Mouse (Mus musculus) stomach, postnatal 0 days (tissue): ENCODE results near the gene Klf5.

Experiments
- CTCF ChIP-seq: IDR thresholded peaks from 2 replicates; pipeline ENCODE4 v1.5.1; 2016; ENCODE audit warnings: antibody characterized with exemption, low read depth, mild to moderate bottlenecking, moderate library complexity
- EP300 ChIP-seq: optimal IDR thresholded peaks from 2 replicates; pipeline ENCODE3; 2016; ENCODE audit warnings: antibody characterized with exemption

GRCm38 (mm10) chr14:99294424-99294823, 4.1 kb upstream of the Klf5 start:
- TF ChIP-seq CTCF (no peak), EP300 (no peak)
